24 mouse cellular contexts compared by ENCODE assay signal in genomic region chr15:96059623-96060022, GRCm38 (mm10).
DNase-seq lines count a peak whose midpoint lies in the region; ATAC-seq and TF ChIP-seq lines count a peak whose summit lies in the region.
"Had no signal": no experiment of that assay in that cellular context is flagged by ENCODE, and none has a peak within 500 bp of the region (broad histone marks: within the 10 kb centered on the region; RNA-seq: fewer than 3 reads in every experiment).

No protein-coding gene starts in this region.

- no peaks in the 10 kb centered on the region for H3K79me2 ChIP-seq in myocyte (ENCODE audit: control insufficient read depth, insufficient read depth)

- no peaks in the 10 kb centered on the region for H3K4me1 ChIP-seq in embryonic facial prominence, embryonic 14.5 days (ENCODE audit: control insufficient read depth, insufficient read depth, low read length)
- no peaks in the 10 kb centered on the region for H3K4me1 ChIP-seq in embryonic facial prominence, embryonic 10.5 days
- H3K4me1 ChIP-seq in intestine, embryonic 14.5 days (replicated peaks; ENCODE audit: control insufficient read depth, insufficient read depth, low read length): no peaks in the 10 kb centered on the region
- no peaks in the 10 kb centered on the region for H3K4me1 ChIP-seq in intestine, postnatal 0 days (replicated peaks; ENCODE audit: control insufficient read depth, insufficient read depth, low read length)
- H3K4me1 ChIP-seq in heart, embryonic 13.5 days: peaks cover 22% of the 10 kb centered on the region
- no peaks in the 10 kb centered on the region for H3K4me1 ChIP-seq in forebrain, postnatal 0 days (ENCODE audit: insufficient read depth)
- H3K4me1 ChIP-seq: forebrain, embryonic 15.5 days; intestine, embryonic 15.5 days; limb, embryonic 13.5 days; liver, embryonic 12.5 days; midbrain, embryonic 13.5 days had no signal

- no peak overlapping the region for H3K9ac ChIP-seq in embryonic facial prominence, embryonic 14.5 days (ENCODE audit: low read depth, low read length)
- no peak overlapping the region for H3K9ac ChIP-seq in intestine, embryonic 14.5 days (ENCODE audit: low read length)
- H3K9ac ChIP-seq in intestine, postnatal 0 days (ENCODE audit: low read depth, low read length): no peak overlapping the region
- no peak overlapping the region for H3K9ac ChIP-seq in heart, embryonic 13.5 days
- no peak overlapping the region for H3K9ac ChIP-seq in forebrain, postnatal 0 days
- H3K9ac ChIP-seq: forebrain, embryonic 15.5 days; hindbrain, embryonic 14.5 days; intestine, embryonic 15.5 days; limb, embryonic 13.5 days; liver, embryonic 12.5 days; midbrain, embryonic 13.5 days; neural tube, embryonic 12.5 days had no signal

- no peak for TF ChIP-seq POLR2A in myocyte (IDR thresholded peaks at IDR 0.05; ENCODE audit: insufficient read length, low read depth)

- no peak overlapping the region for H3K4me3 ChIP-seq in embryonic facial prominence, embryonic 14.5 days (ENCODE audit: low read depth, low read length)
- H3K4me3 ChIP-seq in embryonic facial prominence, embryonic 10.5 days: no peak overlapping the region
- no peak overlapping the region for H3K4me3 ChIP-seq in intestine, embryonic 14.5 days (ENCODE audit: low read depth, low read length)
- H3K4me3 ChIP-seq in intestine, postnatal 0 days (ENCODE audit: low read depth, low read length): no peak overlapping the region
- no peak overlapping the region for H3K4me3 ChIP-seq in heart, embryonic 13.5 days
- H3K4me3 ChIP-seq in myocyte: no peak overlapping the region
- H3K4me3 ChIP-seq in forebrain, postnatal 0 days (ENCODE audit: low read depth, low read length): no peak overlapping the region
- H3K4me3 ChIP-seq: forebrain, embryonic 15.5 days; intestine, embryonic 15.5 days; layer of hippocampus, adult 2 months; limb, embryonic 13.5 days; liver, embryonic 12.5 days; midbrain, embryonic 13.5 days; neural tube, embryonic 12.5 days had no signal

- TF ChIP-seq CTCF in intestine, postnatal 0 days (IDR thresholded peaks at IDR 0.05; ENCODE audit: low read depth): no peak
- no peak for TF ChIP-seq CTCF in forebrain, postnatal 0 days (IDR thresholded peaks at IDR 0.05; ENCODE audit: low read depth)

- no peak overlapping the region for H3K4me2 ChIP-seq in embryonic facial prominence, embryonic 14.5 days (ENCODE audit: low read depth, low read length)
- H3K4me2 ChIP-seq in intestine, embryonic 14.5 days (ENCODE audit: low read length): no peak overlapping the region
- H3K4me2 ChIP-seq in intestine, postnatal 0 days (replicated peaks; ENCODE audit: low read depth): no peak overlapping the region
- H3K4me2 ChIP-seq in heart, embryonic 13.5 days: peak overlapping the region; percentile 34
- H3K4me2 ChIP-seq in myocyte (ENCODE audit: low read depth): peak overlapping the region; percentile 57
- no peak overlapping the region for H3K4me2 ChIP-seq in forebrain, postnatal 0 days (ENCODE audit: low read depth)
- H3K4me2 ChIP-seq: forebrain, embryonic 15.5 days; hindbrain, embryonic 14.5 days; intestine, embryonic 15.5 days; limb, embryonic 13.5 days; liver, embryonic 12.5 days; midbrain, embryonic 13.5 days; neural tube, embryonic 12.5 days had no signal

- H3K27me3 ChIP-seq in embryonic facial prominence, embryonic 14.5 days (replicated peaks; ENCODE audit: control insufficient read depth, insufficient read depth, low read length): no peaks in the 10 kb centered on the region
- H3K27me3 ChIP-seq in embryonic facial prominence, embryonic 10.5 days (replicated peaks; ENCODE audit: low read depth, poor library complexity, severe bottlenecking): no peaks in the 10 kb centered on the region
- H3K27me3 ChIP-seq in intestine, embryonic 14.5 days (replicated peaks; ENCODE audit: control insufficient read depth, insufficient read depth, low read length): no peaks in the 10 kb centered on the region
- no peaks in the 10 kb centered on the region for H3K27me3 ChIP-seq in intestine, postnatal 0 days (replicated peaks; ENCODE audit: control insufficient read depth, insufficient read depth, low read length)
- no peaks in the 10 kb centered on the region for H3K27me3 ChIP-seq in heart, embryonic 13.5 days (replicated peaks)
- no peaks in the 10 kb centered on the region for H3K27me3 ChIP-seq in myocyte (ENCODE audit: control insufficient read depth, insufficient read depth, insufficient read length)
- H3K27me3 ChIP-seq in forebrain, postnatal 0 days (ENCODE audit: insufficient read depth, low read length): no peaks in the 10 kb centered on the region
- H3K27me3 ChIP-seq: forebrain, embryonic 15.5 days; intestine, embryonic 15.5 days; liver, embryonic 12.5 days; midbrain, embryonic 13.5 days; neural tube, embryonic 12.5 days had no signal

- ATAC-seq in embryonic facial prominence, embryonic 14.5 days (ENCODE audit: low read depth): no peak
- no peak for ATAC-seq in intestine, embryonic 14.5 days (replicated peaks; ENCODE audit: low FRiP score, low TSS enrichment, low read depth)
- ATAC-seq in intestine, postnatal 0 days: no peak
- no peak for ATAC-seq in heart, embryonic 13.5 days (ENCODE audit: extremely low read depth, insufficient number of reproducible peaks, low FRiP score, low TSS enrichment)
- no peak for ATAC-seq in forebrain, postnatal 0 days
- ATAC-seq: forebrain, embryonic 15.5 days; intestine, embryonic 15.5 days; liver, embryonic 12.5 days; midbrain, embryonic 13.5 days had no signal

- H3K36me3 ChIP-seq in embryonic facial prominence, embryonic 14.5 days (ENCODE audit: control insufficient read depth, insufficient read depth, low read length): no peaks in the 10 kb centered on the region
- H3K36me3 ChIP-seq in embryonic facial prominence, embryonic 10.5 days (replicated peaks): no peaks in the 10 kb centered on the region
- no peaks in the 10 kb centered on the region for H3K36me3 ChIP-seq in intestine, embryonic 14.5 days (ENCODE audit: control insufficient read depth, insufficient read depth, low read length)
- H3K36me3 ChIP-seq in intestine, postnatal 0 days (ENCODE audit: control insufficient read depth, insufficient read depth): no peaks in the 10 kb centered on the region
- no peaks in the 10 kb centered on the region for H3K36me3 ChIP-seq in heart, embryonic 13.5 days
- H3K36me3 ChIP-seq in myocyte (ENCODE audit: control insufficient read depth, insufficient read depth): no peaks in the 10 kb centered on the region
- H3K36me3 ChIP-seq in forebrain, postnatal 0 days (ENCODE audit: insufficient read depth): no peaks in the 10 kb centered on the region
- H3K36me3 ChIP-seq: forebrain, embryonic 15.5 days; intestine, embryonic 15.5 days; limb, embryonic 13.5 days; liver, embryonic 12.5 days; midbrain, embryonic 13.5 days; neural tube, embryonic 12.5 days had no signal

- peak; percentile 34 for DNase-seq in embryonic facial prominence, embryonic 14.5 days (ENCODE audit: low spot score)
- no peak for DNase-seq in embryonic facial prominence, embryonic 10.5 days (ENCODE audit: low spot score)
- peak; percentile 29 for DNase-seq in intestine, embryonic 14.5 days (ENCODE audit: low spot score)
- no peak for DNase-seq in kidney, postnatal 14 days
- DNase-seq in forebrain, postnatal 0 days: no peak
- DNase-seq: adrenal gland, postnatal 25 days; cerebellum, adult 8-10 months; kidney, adult 9 months; kidney, postnatal 25 days; lung, adult 18-20 months; lung, postnatal 10 days; retina, postnatal 1 day; thymus, postnatal 14 days had no signal

- no peaks in the 10 kb centered on the region for H3K9me3 ChIP-seq in embryonic facial prominence, embryonic 14.5 days (ENCODE audit: control insufficient read depth, low read length)
- no peaks in the 10 kb centered on the region for H3K9me3 ChIP-seq in embryonic facial prominence, embryonic 10.5 days
- no peaks in the 10 kb centered on the region for H3K9me3 ChIP-seq in intestine, embryonic 14.5 days (ENCODE audit: control insufficient read depth, low read length)
- no peaks in the 10 kb centered on the region for H3K9me3 ChIP-seq in intestine, postnatal 0 days (ENCODE audit: control insufficient read depth)
- H3K9me3 ChIP-seq in heart, embryonic 13.5 days: peaks cover 1% of the 10 kb centered on the region; the same call in 1 of the 2 replicates
- no peaks in the 10 kb centered on the region for H3K9me3 ChIP-seq in forebrain, postnatal 0 days (ENCODE audit: low read length)
- H3K9me3 ChIP-seq: forebrain, embryonic 15.5 days; intestine, embryonic 15.5 days; limb, embryonic 13.5 days; midbrain, embryonic 13.5 days; neural tube, embryonic 12.5 days had no signal

- no peak overlapping the region for H3K27ac ChIP-seq in embryonic facial prominence, embryonic 14.5 days (replicated peaks; ENCODE audit: low read depth, low read length)
- no peak overlapping the region for H3K27ac ChIP-seq in embryonic facial prominence, embryonic 10.5 days (replicated peaks)
- H3K27ac ChIP-seq in intestine, embryonic 14.5 days (ENCODE audit: low read depth): no peak overlapping the region
- no peak overlapping the region for H3K27ac ChIP-seq in intestine, postnatal 0 days (ENCODE audit: low read depth, low read length)
- peak overlapping the region; percentile 70 for H3K27ac ChIP-seq in heart, embryonic 13.5 days (replicated peaks)
- no peak overlapping the region for H3K27ac ChIP-seq in forebrain, postnatal 0 days (ENCODE audit: low read depth, low read length)
- H3K27ac ChIP-seq: forebrain, embryonic 15.5 days; hindbrain, embryonic 14.5 days; intestine, embryonic 15.5 days; layer of hippocampus, adult 2 months; limb, embryonic 13.5 days; liver, embryonic 12.5 days; midbrain, embryonic 13.5 days; neural tube, embryonic 12.5 days had no signal

- 56% methylated on average over 3 of the region's 3 CpGs for WGBS in embryonic facial prominence, embryonic 14.5 days
- WGBS in embryonic facial prominence, embryonic 10.5 days: 78% methylated on average over 3 of the region's 3 CpGs
- WGBS in intestine, embryonic 14.5 days: 72% methylated on average over 3 of the region's 3 CpGs
- 66% methylated on average over 3 of the region's 3 CpGs for WGBS in intestine, postnatal 0 days
- 29% methylated on average over 3 of the region's 3 CpGs for WGBS in heart, embryonic 13.5 days
- 69% methylated on average over 3 of the region's 3 CpGs for WGBS in forebrain, postnatal 0 days

- no peak overlapping the region for H3ac ChIP-seq in myocyte (ENCODE audit: control insufficient read depth, insufficient read length)

TF ChIP-seq in myocyte, 11 proteins besides CTCF, POLR2A, EP300 and RAD21 (continues in another document):
- peak; percentile 25; the same call in 1 of the 2 replicates for TF ChIP-seq CEBPB (IDR thresholded peaks at IDR 0.05; ENCODE audit: insufficient read depth, poor library complexity, severe bottlenecking)
- TF ChIP-seq TCF3 (IDR thresholded peaks at IDR 0.05; ENCODE audit: insufficient read length, low read depth): no peak
- peak; percentile 78 to 93 (median 80) for TF ChIP-seq MYOD1 (IDR thresholded peaks at IDR 0.05; ENCODE audit: control insufficient read depth in 1 of 3, insufficient read length in 2 of 3, low read depth in 2 of 3)
- no peak for TF ChIP-seq MAX (IDR thresholded peaks at IDR 0.05; ENCODE audit: low read depth)
- TF ChIP-seq SRF (IDR thresholded peaks at IDR 0.05; ENCODE audit: control insufficient read depth, insufficient read length, low read depth): no peak
- TF ChIP-seq POLR2AphosphoS2 (IDR thresholded peaks at IDR 0.05; ENCODE audit: insufficient read length, low read depth): no peak
- TF ChIP-seq REST (IDR thresholded peaks at IDR 0.05; ENCODE audit: insufficient read depth, insufficient read length): no peak

Comparison
In these comparisons a context has a peak if more than half of its experiments do, and no peak if none do; other contexts are left out.
1. DNase-seq: peak in embryonic facial prominence, embryonic 14.5 days (single experiment) and intestine, embryonic 14.5 days (single experiment); none in embryonic facial prominence, embryonic 10.5 days (single experiment), kidney, postnatal 14 days (single experiment) and forebrain, postnatal 0 days (single experiment).
2. H3K4me2 ChIP-seq: peak in heart, embryonic 13.5 days (single experiment) and myocyte (single experiment); none in embryonic facial prominence, embryonic 14.5 days (single experiment), intestine, embryonic 14.5 days (single experiment), intestine, postnatal 0 days (single experiment) and forebrain, postnatal 0 days (single experiment).